Mouse (Mus musculus) right cerebral cortex, postnatal 14 days (tissue): ENCODE measurements around the gene Cela2a.
A peak's percentile ranks its signal among the peaks of the same experiment; 100 is the strongest.

Experiments
- DNase-seq: peaks from one replicate; pipeline ENCODE4 v3.0.0; 2022

Cela2a gene

GRCm38 (mm10) chr4:141857422-141857930 is 31.5 kb upstream of the Cela2a start:
- DNase-seq, result peak; percentile 79

DNA sequence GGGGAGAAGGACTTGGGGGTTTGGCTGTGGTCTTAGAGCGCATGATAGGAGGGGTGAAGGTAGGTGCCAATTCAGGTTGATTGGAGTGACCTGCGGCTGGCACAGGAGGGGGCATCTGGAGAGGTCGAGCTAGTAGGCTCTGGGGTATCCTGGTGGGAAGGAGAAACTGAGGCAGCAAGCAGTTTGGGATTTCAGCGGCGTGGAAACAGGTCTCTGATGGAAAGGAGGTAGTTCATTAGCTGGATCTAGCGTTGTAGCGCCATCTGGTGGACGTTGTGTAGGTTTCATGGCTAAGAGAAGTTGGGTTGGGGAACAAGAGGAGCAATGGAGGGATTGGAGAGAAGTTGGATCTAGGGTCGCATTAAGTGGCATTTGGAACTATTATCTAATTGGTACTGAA is 27.5 kb upstream of the Cela2a start:
- peak; percentile 77 for DNase-seq

DNA sequence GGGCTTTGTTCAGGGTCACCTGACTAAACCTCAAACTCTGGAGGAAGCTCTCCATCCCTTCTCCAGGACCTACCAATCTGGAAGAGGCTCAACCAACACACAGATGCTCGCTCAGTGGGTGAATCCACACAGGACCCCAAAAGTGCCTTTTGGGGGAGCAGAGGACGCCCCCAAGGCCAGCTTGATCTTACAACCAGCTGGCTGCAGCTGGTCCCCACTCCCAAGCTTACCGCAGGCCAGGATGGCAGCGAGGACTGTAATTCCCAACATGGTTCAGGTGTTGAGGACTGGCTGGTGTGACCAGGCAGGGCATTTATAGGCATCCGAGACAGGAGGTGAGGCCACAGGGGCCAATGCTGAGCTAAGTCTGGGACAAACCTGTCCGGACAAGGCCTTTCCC is 20.0 kb upstream of the Cela2a start, which contains the start of gene Ctrc:
Ctrc (minus strand) TSS at position 361 of the 400 bp plus-strand sequence.
- no peak for DNase-seq

GRCm38 (mm10) chr4:141834536-141835095 is 8.7 kb upstream of the Cela2a start:
- DNase-seq, result no peak

DNA sequence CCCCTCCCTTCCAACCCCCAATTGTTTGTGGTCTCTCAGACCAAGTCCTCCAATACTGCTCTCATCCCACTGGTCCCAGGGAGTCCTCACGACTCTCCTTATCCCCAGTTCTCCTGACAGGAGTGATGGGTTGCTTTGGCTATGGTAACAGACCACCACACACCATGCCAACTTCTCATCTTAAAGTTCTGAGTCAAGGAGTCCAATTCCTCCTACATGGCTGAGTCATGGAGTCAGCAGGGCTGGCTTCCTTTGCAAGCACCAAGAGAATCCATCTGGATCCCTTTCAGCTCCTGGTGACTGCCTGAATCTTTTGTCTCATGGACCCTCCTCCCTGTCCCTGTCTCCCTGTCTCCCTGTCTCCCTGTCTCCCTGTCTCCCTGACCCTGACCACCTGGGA is 8.0 kb upstream of the Cela2a start:
- DNase-seq, result no peak

DNA sequence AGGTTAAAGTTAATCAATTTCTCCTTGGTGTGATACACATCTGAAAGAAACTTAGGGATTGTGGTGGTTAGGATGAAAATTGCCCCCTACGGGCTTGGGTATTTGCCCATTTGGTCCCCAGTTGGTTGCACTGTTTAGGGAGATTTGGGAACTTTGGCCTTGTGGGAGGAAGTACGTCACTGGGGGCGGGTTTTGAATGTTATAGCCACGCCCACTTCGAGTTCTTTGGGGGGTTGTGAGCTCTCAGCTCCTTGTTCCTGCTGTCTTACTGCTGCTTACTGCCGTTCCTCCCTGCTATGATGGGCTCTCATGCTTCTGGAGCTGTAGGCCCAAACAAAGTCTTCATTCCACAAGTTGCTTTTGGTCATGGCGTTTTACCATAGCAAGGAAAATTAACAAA is 5.4 kb upstream of the Cela2a start:
- DNase-seq, result no peak

DNA sequence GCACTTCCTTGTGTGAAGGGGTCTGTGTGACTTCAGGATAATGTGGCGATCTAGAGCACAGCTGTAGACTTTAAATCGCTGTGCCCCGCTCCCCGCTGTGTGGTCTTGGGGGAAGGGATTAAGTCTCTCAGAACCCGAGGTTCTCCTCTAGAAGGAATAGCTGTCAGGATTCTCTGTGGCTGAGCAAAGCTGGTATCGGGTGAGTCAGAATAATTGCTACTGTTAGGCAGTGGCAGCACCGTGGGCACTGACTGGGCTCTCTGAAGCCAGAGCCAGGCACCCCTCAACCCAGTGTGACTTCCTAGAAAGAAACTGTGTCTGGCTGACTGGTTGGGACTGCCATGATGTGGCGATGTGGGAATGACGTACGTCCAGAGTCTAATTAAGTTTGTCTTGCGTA is 4.4 kb upstream of the Cela2a start:
- no peak for DNase-seq

DNA sequence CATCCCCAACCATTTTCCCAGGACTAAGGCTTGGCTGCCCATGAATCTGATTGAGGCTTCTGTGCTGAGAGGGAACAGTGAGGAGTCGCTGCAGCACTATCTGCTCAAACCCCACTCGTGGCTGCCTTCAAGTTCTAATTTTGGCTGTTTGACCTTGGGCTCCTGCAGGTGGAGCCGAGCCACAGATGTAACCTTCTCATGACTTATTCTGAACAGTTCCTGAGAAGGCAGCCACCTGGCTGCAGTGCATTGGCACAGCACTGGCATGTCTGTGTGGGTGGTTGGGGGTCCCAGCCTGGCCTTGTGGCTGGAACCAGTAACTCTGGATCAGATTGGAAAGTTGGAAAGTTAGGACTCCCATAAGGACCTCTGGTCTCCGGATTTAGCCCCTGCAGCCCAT is 2.2 kb upstream of the Cela2a start:
- DNase-seq, result no peak

- no peak for DNase-seq
These were observed 1.4 kb upstream of the Cela2a start for GRCm38 (mm10) chr4:141827401-141827800.

GRCm38 (mm10) chr4:141822979-141823378 is 3.0 kb downstream of the Cela2a start:
- no peak for DNase-seq

GRCm38 (mm10) chr4:141822089-141822488 is 3.9 kb downstream of the Cela2a start:
- DNase-seq, result no peak

- no peak for DNase-seq
These were observed 4.8 kb downstream of the Cela2a start for GRCm38 (mm10) chr4:141821178-141821577.

- DNase-seq, result no peak
These were observed 6.6 kb downstream of the Cela2a start for GRCm38 (mm10) chr4:141819316-141819715.

DNA sequence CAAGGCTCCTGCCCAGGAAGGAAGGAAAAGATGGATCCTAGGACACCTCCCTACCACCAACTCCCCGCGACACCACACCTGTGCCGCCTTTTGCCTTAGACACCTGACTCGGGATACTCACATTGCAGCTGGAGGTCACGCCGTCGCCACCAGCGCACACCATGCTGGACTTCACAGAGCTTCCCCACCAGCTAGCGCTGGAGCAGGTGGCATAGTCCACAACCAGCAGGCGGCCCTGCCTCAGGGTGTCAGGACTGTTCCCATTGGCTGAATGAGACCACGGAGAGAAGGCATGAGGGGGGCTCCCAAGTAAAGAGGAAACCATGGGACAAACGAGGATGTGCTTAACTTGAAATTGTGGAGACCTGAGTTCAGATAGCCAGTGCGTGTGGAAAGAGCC is 7.1 kb downstream of the Cela2a start:
- DNase-seq, result no peak

GRCm38 (mm10) chr4:141817706-141818105 is 8.3 kb downstream of the Cela2a start:
- no peak for DNase-seq

- DNase-seq, result no peak
These were observed 8.9 kb downstream of the Cela2a start for GRCm38 (mm10) chr4:141816776-141817655.

- no peak for DNase-seq
These were observed 9.7 kb downstream of the Cela2a start for GRCm38 (mm10) chr4:141816267-141816666.

DNA sequence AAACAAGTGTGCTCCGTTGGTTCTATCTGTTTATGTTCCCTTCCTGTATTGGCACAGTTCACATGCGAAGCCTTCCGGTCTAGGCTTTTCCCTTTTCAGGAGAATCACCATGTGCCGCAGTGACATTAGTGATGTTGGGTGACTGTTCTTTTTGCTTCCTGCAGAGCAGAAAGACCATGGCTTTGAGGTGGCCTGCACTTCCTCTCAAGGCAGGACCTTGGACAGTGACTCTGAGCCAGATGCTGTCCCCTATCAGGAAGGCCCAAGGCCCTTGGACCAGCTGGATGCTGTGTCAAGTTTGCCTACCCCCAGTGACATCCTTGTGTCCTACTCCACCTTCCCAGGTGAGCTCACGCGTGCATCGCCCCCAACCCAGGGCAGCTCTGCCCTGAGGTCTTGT is 14.6 kb downstream of the Cela2a start:
- no peak for DNase-seq

DNA sequence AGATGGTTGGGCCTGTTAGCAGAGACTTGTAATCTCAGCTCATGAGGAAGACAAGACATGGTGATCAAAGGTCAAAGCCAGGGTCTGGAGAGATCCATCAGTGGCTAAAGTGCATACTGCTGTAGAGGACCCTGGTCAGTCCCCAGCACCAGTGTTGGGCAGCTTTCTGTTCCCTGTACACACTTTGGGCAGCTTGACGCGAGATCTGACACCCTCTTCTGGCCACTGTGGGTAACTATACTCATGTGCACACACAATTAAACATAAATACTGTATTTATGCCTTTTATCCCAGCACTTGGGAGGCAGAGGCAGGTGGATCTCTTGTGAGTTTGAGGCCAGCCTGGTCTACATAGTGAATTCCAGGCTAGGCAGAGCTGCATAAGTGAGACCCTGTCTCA is 15.0 kb downstream of the Cela2a start:
- no peak for DNase-seq

DNA sequence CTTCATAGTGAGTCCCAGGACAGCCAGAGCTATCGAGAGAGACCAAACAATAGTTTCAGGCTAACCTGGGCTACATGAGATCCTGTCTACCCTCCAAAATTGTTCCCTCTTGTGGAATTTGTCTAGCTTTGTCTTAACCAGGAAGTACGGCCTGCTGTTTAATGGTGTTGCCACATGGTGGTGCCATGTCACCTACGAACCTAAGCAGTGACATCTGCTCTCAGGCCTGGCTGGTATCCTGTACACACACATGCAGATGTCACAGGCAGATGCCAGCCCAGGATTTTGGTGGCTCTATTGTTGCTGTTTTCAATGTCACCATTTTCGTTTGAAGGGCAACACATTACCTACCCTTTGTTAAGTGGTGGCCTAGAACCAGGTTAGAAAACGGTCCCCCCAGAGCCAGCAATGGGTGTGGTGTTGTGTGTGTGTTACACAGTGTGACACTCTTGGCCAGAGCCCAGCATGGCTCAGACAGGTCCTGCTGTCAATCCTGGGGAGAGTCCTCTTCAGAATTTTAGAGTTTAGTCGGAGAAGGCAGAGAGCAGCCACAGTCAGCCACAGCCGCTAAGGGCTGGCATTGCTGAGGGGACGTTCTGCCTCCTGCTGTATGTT is 16.0 kb downstream of the Cela2a start:
- DNase-seq, result no peak

GRCm38 (mm10) chr4:141805886-141806285 is 20.1 kb downstream of the Cela2a start:
- no peak for DNase-seq

- no peak for DNase-seq
These were observed 21.9 kb downstream of the Cela2a start for GRCm38 (mm10) chr4:141804105-141804504.

GRCm38 (mm10) chr4:141797545-141797944 is 28.4 kb downstream of the Cela2a start:
- no peak for DNase-seq

DNA sequence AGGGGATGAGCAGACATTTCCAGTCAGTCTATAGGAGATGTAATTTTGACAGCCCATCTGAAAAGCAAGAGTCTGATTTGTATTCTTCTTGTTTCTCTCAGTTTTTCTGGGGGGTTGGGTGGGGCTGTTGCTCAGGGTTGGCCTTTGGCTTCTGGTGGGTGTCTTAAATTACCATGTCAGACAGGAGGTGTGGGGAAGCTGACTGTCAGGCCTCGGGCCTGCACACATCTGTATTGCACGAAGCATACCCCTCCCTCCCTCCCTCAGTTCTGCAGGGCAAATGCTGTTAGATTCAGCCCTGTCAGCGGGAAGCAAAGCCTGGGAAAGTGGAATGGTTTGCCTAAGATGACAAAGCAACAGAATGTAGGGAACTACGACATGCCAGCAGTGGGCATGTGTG is 29.0 kb downstream of the Cela2a start:
- no peak for DNase-seq
